Mouse (Mus musculus) frontal cortex, adult (tissue): ENCODE measurements at regions not wholly inside any gene's neighbourhood (a gene's known extent, or its start where the extent isn't known, plus 50 kb on each side); places are given as distances from the start of the nearest gene placed in this dataset.

Experiments
- ATAC-seq: cut with Nextera tagmentation; 2 replicates; pipeline ENCODE4 v1.9.2; 2017; ENCODE audit warnings: mild to moderate bottlenecking, moderate library complexity, mixed read lengths; ENCODE audit not compliant: low TSS enrichment

GRCm38 (mm10) chr14:103932170-103932569 is 88.0 kb upstream of the Ednrb start:
- no peak for ATAC-seq

- ATAC-seq = no peak
Observed at GRCm38 (mm10) chr14:103929734-103930364, 85.6 kb upstream of the Ednrb start.

- no peak for ATAC-seq
Observed at GRCm38 (mm10) chr14:103929155-103929729, 85.0 kb upstream of the Ednrb start.

- no peak for ATAC-seq
Observed at GRCm38 (mm10) chr14:103920169-103920568, 76.0 kb upstream of the Ednrb start.

- ATAC-seq = no peak
Observed at GRCm38 (mm10) chr14:103919380-103919779, 75.2 kb upstream of the Ednrb start.

- no peak for ATAC-seq
Observed at GRCm38 (mm10) chr14:103913453-103913852, 69.3 kb upstream of the Ednrb start.

- ATAC-seq = no peak
Observed at GRCm38 (mm10) chr14:103911707-103912106, 67.5 kb upstream of the Ednrb start.

GRCm38 (mm10) chr14:103911280-103911679 is 67.1 kb upstream of the Ednrb start:
- ATAC-seq = no peak

- ATAC-seq = no peak
Observed at GRCm38 (mm10) chr14:103906417-103907070, 62.3 kb upstream of the Ednrb start.

- no peak for ATAC-seq
Observed at GRCm38 (mm10) chr14:103900817-103901216, 56.6 kb upstream of the Ednrb start.

- peak; percentile 82 for ATAC-seq
Observed at GRCm38 (mm10) chr14:103899111-103899814, 55.1 kb upstream of the Ednrb start.

- peak; percentile 65 for ATAC-seq
Observed at GRCm38 (mm10) chr14:103898689-103899088, 54.5 kb upstream of the Ednrb start.

- ATAC-seq = no peak
Observed at GRCm38 (mm10) chr14:103895261-103895660, 51.1 kb upstream of the Ednrb start.
